Mouse (Mus musculus): ENCODE results near the gene Efcab9.

The Efcab9 gene

DNA sequence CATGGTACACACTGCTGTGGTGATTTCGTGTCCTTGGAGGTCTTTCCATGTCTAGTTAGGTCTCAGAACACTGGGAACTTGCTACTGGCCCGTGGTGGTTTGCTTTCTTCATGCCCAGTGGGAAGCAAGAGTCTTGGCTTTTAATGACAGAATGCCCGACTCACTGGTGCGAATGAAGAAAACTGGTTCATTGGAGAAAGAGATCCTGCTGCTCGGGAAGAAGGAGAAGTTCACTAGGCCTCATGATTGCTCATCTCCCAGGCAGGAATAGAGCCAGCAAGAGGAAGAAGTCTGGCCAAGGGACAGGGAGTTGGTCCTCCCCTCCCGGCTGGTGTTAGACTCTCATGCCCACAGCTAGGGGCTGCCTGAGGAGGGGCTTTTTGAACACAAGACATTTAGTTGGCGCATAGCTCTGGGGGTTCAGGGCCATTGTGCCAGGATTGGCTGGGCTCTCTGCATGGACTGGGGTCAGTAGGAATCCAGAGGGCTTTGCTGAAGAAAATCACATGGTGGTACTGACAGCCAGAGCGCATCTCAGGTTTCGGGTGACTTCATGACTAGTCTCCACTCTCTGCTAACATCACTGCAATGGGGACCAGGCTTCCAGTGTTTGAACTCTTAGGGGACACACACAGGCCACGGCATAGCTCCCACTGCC lies 24.6 kb upstream of the Efcab9 start:
- DNase-seq (ENCODE audit: low spot score) = no peak

GRCm38 (mm10) chr11:32555103-32555689 lies 23.3 kb upstream of the Efcab9 start:
- DNase-seq (ENCODE audit: low spot score) = no peak

DNA sequence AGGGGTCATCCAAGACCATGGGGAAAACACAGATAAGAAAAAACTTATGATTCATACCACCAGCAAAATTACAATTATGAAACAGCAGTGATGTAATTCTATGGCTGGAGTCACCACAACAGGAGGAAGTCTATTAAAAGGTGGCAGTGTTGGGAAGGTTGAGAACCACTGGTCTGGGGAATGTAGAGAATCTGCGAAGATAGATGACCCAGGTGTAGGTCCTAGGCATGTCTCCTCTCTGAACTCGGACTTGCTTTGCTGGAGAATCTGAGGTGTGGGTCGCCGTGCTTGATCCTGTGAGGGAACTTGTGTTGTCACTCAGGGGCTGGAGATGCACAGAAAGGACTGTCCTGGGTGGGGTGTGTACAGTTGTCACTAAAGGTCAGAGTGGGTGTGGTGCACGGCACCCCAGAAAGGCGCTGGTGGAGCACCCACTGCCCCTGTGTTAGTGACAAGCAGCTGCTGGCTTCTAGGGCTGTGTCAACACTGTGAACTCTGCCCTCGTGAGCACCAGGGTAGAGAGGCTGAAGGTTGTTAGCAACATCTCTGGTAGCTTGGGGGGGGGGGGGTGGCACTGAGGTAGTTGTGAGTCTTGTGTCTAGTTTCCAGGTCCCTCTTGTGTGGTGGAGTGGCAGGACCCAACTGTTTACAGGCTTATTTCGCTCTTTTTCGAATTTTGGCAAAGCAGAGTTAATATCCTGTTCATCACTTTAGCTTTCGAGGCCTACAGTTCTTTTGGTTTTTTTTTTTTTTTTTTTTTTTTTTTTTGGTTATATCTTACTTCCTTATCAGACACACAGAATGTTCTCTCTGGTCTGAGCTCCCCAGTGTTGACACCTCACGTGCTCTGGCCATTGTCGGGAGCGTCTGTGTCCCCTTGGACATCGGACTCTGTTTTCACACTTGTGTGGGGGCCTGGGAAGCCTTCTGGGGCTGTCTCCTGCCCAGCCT lies 22.5 kb upstream of the Efcab9 start:
- no peak for DNase-seq (ENCODE audit: low spot score)

DNA sequence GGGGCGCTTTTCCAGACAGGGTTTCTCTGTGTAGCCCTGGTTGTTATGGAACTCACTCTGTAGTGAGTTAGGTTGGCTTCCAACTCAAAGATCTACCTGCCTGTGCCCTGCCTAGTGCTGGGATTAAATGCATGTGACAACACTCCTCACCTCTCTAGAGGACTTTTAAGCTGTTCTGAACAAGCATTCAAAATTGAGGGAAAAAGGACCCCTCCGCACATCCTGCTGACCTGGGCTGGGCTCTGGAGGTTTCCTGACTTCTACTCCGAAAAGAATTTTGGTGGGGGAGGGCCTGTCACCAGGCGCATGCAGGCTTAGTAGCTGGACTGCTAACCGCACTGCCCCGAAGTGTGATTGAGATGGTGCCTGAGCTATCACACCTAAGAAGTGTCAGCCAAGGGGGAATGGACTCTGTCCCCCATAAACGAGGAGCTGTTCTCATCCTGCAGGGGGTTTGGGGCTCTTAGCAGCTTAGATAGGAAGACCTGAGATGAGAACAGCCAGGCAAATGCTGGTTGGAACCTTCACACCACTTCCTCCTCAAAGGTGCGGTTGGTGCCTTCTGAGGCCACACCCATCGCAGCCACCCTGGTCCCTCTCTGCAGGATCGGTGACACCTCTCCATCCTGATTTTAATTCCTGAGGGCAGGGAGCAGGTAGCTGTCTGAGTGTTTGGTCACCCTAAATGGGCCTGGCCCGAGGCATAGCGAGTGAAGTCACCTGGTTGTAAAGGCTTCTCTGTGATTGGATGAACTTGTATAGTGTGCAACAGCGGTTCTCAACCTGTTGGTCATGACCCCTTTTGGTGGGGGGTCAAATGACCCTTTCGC lies 21.6 kb upstream of the Efcab9 start:
- no peak for DNase-seq (ENCODE audit: low spot score)

DNA sequence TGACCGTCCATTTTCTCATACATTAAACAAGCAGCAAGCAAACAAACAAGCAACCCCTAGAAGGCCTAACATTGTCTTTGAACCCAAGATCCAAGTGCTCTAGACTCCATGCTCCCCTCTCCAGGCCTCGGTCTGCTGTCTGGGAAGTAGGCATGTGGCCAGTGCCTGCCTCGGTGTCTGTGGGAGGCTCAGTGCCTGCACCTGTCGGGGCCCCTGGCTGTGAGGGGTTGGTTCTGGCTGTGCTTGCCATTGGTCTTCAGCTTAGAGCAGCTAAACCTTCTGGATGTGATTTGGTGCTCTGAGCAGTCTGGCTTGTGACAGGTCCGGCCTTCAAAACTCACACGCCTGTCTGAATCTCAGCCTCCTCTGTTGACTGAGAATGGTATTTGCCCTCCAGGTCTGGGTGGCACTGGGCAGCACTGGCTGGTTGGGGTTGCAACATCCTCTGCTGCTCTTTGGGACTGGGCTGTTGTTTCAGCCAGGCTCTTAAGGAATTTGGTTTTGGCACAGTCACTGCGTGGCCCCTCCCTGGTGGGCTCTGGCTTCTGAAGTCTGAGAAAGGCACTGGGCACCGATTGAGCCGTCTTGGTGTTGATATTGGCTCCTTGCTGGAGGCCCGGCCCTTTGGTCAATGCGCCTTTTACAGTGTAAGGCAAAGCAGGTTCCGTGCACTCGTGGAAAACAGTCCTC lies 20.7 kb upstream of the Efcab9 start:
- DNase-seq (ENCODE audit: low spot score) = no peak

DNA sequence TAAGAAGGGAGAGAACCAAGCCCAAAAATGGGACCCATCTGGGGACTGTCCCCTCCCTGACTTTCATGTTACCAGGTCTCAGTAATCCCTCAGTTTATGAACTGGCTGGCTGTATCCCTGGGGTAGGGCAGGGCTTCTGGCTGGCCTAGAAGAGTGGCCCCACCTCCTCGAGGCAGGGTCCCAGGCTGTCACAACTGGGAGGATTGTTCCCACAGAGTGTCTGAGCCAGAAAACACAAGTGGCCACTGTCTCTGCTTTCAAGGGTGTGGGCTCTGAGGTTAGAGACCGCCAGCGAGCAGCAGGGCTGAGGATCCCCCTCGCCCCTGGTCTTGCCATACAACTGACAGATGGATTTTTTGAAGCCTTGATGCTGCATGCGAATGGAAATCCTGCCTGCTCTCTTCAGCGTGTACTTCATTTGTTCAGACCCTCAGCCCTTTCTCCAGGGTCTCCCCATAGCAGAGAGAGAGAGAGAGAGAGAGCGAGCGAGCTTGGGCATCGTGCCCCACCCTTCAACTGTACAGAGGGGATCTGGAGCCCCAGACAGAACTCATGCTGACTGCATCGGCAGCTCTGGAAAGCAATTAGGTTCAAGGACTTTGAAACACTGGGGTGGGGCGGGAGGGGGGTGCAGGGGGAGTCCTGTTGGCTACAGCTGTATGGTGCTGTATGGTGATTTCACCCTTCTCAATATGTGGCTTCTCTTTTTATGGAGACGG lies 19.9 kb upstream of the Efcab9 start:
- no peak for DNase-seq (ENCODE audit: low spot score)

- DNase-seq (ENCODE audit: low spot score) = no peak
These were observed 19.2 kb upstream of the Efcab9 start for GRCm38 (mm10) chr11:32551056-32551455.

DNA sequence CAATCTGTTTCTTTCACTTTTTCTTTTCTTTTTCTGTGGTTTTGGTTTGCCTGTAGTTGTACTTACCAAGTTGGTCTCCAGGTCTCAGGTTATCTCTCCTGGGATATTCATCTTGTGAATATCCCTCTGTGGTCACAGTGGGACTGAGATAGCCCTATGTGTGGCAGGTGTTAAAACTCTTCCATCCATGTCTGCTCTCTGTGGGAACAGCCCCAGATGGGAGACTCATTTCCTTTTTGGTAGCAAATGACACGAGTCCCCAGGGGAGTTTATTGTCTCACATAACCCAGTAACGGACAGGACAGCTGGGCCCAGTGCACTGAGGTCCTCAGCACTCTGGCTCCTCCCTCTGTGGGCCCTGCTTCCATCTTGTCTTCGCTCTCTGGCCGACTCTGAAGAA lies 18.2 kb upstream of the Efcab9 start:
- DNase-seq (ENCODE audit: low spot score) = peak; percentile 31

- DNase-seq (ENCODE audit: low spot score) = no peak
These were observed 17.4 kb upstream of the Efcab9 start for GRCm38 (mm10) chr11:32549236-32549635.

GRCm38 (mm10) chr11:32548240-32548639 lies 16.4 kb upstream of the Efcab9 start:
- no peak for DNase-seq (ENCODE audit: low spot score)

DNA sequence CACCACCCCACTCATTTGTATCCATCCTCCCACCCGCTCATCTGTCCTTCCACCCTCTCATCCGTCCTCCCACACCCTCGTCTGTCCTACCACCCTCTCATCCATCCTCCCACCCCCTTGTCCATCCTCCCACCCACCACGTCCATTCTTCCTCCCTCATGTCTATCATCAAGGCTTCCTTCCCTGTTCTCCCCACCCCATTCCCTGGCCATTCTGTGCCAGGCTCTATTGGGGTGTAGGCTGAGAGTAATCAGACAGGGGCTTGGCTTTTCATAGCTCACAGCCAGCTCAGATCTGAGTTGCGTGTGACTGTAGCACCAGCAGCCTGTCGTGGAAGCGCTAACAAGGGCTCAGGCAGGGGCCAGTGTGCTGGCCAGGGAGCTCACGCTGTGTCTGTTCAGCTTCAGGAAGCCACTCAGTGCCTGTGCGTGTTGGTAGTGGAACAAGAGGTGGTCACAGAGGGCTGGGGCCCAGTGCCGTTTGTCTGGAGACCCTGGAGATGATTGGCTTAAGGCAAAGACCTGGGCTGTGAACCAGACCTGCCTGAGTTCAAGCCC lies 15.6 kb upstream of the Efcab9 start:
- DNase-seq (ENCODE audit: low spot score) = no peak

DNA sequence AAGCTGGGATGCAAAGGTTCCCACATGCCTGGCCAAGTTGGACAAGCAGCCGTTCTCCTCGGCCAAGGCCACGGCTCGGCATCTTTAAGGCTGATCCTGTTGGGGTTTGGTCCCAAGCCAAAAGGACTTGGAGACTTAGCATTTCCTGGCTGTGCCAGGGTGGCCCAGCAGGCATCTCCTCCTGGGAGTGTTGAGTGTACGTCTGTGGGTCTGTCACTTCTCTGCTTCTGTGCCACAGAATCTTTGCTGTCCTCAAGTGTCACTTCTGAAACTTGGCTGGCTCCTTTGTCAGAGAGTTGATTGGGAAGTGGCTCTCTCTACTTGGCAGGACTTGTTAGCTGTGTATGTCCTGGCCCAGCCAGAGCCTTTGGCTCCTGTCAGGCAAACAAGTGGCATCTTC lies 14.6 kb upstream of the Efcab9 start:
- DNase-seq (ENCODE audit: low spot score) = no peak

GRCm38 (mm10) chr11:32545605-32546004 lies 13.7 kb upstream of the Efcab9 start:
- DNase-seq (ENCODE audit: low spot score) = no peak

- DNase-seq (ENCODE audit: low spot score) = no peak
These were observed 12.6 kb upstream of the Efcab9 start for GRCm38 (mm10) chr11:32544497-32544896.

DNA sequence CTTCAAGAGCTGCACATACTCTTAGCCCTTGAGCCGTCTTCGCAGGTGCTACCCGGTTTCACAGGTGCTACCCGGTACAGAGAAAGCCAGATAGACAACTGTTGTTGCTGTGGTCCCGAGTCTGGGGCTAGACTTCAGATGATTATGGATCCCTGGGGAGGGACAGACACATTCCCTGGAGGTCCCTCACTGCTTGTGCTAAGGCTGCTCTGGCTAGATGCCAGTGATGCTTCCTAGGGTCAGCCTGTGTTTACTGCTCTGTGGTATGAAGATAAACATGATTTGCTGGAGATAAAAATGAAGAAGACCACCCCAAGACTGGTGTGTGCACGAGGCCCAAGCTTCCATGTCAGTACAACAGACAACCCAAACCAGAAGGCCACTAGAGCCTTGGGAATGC lies 12.2 kb upstream of the Efcab9 start:
- DNase-seq (ENCODE audit: low spot score) = no peak

- DNase-seq (ENCODE audit: low spot score) = no peak
These were observed 11.0 kb upstream of the Efcab9 start for GRCm38 (mm10) chr11:32542687-32543411.

- DNase-seq (ENCODE audit: low spot score) = no peak
These were observed 10.3 kb upstream of the Efcab9 start for GRCm38 (mm10) chr11:32542181-32542580.

GRCm38 (mm10) chr11:32540463-32540862 lies 8.6 kb upstream of the Efcab9 start:
- DNase-seq (ENCODE audit: low spot score) = no peak

DNA sequence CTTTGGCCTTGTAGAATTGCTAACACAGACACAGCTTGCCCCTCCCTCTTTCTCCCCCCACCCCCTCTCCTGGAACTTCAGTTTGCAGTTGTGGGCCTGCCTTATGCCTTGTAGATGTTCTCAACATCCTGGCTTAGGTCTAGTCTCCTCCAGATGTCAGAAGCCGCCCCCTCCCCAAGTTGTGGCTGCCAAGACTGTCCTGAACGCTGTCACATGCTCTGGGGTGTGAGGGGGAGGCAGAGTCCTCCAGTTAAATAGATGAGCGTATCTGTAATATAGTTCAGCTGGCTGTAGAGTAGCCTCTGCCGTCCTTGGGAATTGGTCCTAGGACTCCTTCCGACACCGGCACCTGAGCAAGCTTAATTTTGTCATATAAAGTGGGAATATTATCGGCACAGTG lies 7.8 kb upstream of the Efcab9 start:
- no peak for DNase-seq (ENCODE audit: low spot score)

DNA sequence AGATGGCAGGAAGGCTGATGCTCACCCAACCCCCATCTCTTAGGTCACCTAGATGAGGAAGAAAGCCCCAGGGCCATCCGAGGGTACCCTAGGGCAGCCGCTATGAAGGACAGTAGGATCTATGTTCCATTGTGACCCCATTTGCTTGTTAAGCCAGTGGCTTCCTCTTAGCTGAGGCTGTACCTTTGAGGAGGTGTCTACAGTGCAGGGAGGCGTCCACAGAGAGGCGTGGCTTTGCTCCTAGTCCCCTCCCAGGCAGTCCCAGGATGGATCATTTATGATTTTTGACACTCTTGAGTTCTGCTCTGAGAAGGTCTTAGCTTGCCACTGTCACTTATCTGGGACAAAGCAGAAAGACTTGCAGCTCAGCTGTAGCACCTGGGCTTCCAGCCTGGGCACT lies 7.0 kb upstream of the Efcab9 start:
- no peak for DNase-seq (ENCODE audit: low spot score)
